Mouse (Mus musculus) forebrain, embryonic 13.5 days (tissue): ENCODE measurements around the gene Cryaa. TPM values are rescaled to one million over a fixed set of nuclear protein-coding genes. Genes with fewer than 3 reads are reported as not detected.

ENCODE experiments used
- ATAC-seq: fragments of 200-750 bp; cut with Nextera tagmentation; 2 replicates; pipeline ENCODE4 v1.8.0; 2017
- H3K27ac ChIP-seq: fragments of 300-500 bp; sonication (generic); 2 replicates; pipeline ENCODE4 v1.5.1; 2015; ENCODE audit warnings: inconsistent platforms, mild to moderate bottlenecking, moderate library complexity
- H3K27me3 ChIP-seq: fragments of 300-500 bp; sonication (generic); 2 replicates; pipeline ENCODE4 v1.6.1; 2015; ENCODE audit warnings: mild to moderate bottlenecking, inconsistent platforms
- H3K36me3 ChIP-seq: fragments of 300-500 bp; sonication (generic); 2 replicates; pipeline ENCODE4 v1.6.1; 2015; ENCODE audit warnings: mild to moderate bottlenecking, inconsistent platforms; ENCODE audit not compliant: poor library complexity, severe bottlenecking
- H3K4me1 ChIP-seq: fragments of 300-500 bp; sonication (generic); 2 replicates; pipeline ENCODE4 v1.6.1; 2015; ENCODE audit warnings: inconsistent platforms
- H3K4me2 ChIP-seq: fragments of 300-500 bp; sonication (generic); 2 replicates; pipeline ENCODE4 v1.6.1; 2015; ENCODE audit warnings: inconsistent platforms, mild to moderate bottlenecking, moderate library complexity
- H3K4me3 ChIP-seq: fragments of 300-500 bp; sonication (generic); 2 replicates; pipeline ENCODE4 v1.5.1; 2015; ENCODE audit warnings: mild to moderate bottlenecking, inconsistent platforms
- H3K9ac ChIP-seq: fragments of 300-500 bp; sonication (generic); 2 replicates; pipeline ENCODE4 v1.6.1; 2015; ENCODE audit warnings: mild to moderate bottlenecking, inconsistent platforms
- H3K9me3 ChIP-seq: fragments of 300-500 bp; sonication (generic); replicated peaks from 2 replicates; pipeline ENCODE4 v1.6.1; 2016; ENCODE audit warnings: inconsistent platforms
- WGBS: fragments of 180-500 bp; shearing (Covaris S2); methylation state at CpG from one replicate; pipeline ENCODE4 v1.1.7; 2015; 5-methylcytosine and 5-hydroxymethylcytosine counted together
- polyA plus RNA-seq: library from polyadenylated mRNA; unstranded; fragments of >200 nt; fragmentation: Nextera tagmentation; extraction: Ambion mirVana; gene quantifications from 2 replicates; pipeline ENCODE4 v1.2.1, GENCODE M21; 2015

The Cryaa gene
- polyA plus RNA-seq, 1 experiment from 2014 or later, result not detected

DNA sequence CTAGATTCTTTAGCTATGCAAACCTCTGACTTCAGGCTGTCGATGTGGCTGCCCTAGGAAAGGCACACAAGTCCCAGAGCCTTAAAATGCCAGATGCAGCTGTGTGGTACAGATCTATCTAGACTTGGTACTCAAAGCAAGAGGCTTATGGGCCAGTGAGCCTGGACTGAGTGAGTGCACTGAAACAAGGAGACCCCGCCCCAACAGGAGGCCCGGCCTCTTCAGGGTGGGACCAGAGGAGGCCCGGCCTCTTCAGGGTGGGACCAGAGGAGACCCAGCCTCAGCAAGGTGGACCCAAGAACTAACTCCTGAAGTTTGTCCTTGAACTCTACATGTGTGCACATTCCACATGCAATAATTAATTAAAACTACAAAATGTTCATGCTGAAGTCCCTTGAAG, 34.7 kb upstream of the Cryaa start:
- WGBS, result 76% methylated on average over 4 of the region's 4 CpGs
- Histone ChIP-seq H3K4me3 (no peak overlapping the region), H3K9ac (no peak overlapping the region)

GRCm38 (mm10) chr17:31646199-31647002, 31.2 kb upstream of the Cryaa start:
- WGBS, result 92% methylated on average over 5 of the region's 5 CpGs
- no peak overlapping the region for H3K9ac ChIP-seq
- H3K27me3 ChIP-seq, result no peaks in the 10 kb centered on the region

More for the DNA sequence above, 34.7 kb upstream of the Cryaa start:
- Histone ChIP-seq H3K27ac (no peak overlapping the region), H3K9me3 (no peaks in the 10 kb centered on the region), H3K4me2 (no peak overlapping the region), H3K27me3 (no peaks in the 10 kb centered on the region), H3K36me3 (peaks cover 26% of the 10 kb centered on the region), H3K4me1 (peaks cover 8% of the 10 kb centered on the region)
- ATAC-seq, result no peak

DNA sequence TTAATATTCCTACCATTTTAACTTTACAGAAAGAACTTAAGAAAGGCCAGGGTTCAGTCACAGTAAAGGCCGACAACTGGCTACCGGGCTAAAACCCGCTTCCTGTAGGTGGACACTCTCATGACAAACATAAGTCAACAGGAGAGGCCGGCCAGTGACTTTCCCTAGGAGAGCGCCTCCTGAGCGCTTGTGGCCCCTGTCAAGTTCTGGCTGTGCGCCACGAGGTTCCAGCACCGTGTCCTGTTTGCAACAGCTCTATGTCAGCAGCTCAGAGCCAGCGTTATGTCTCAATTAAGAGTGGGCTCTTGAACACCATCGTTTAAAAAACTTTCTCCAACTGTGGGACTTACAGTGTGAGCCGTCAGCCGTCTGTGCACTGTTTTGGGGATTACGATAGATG, 25.5 kb upstream of the Cryaa start:
- WGBS, result 92% methylated on average over 14 of the region's 14 CpGs

More at GRCm38 (mm10) chr17:31646199-31647002, 31.2 kb upstream of the Cryaa start:
- Histone ChIP-seq H3K4me2 (no peak overlapping the region), H3K4me1 (no peaks in the 10 kb centered on the region), H3K36me3 (peaks cover 61% of the 10 kb centered on the region), H3K27ac (no peak overlapping the region), H3K9me3 (no peaks in the 10 kb centered on the region), H3K4me3 (no peak overlapping the region)
- no peak for ATAC-seq

GRCm38 (mm10) chr17:31653277-31653676, 24.3 kb upstream of the Cryaa start:
- Histone ChIP-seq H3K4me3 (no peak overlapping the region), H3K36me3 (peaks cover 78% of the 10 kb centered on the region), H3K9ac (no peak overlapping the region), H3K27ac (no peak overlapping the region), H3K4me1 (peaks cover 26% of the 10 kb centered on the region), H3K27me3 (no peaks in the 10 kb centered on the region), H3K9me3 (no peaks in the 10 kb centered on the region), H3K4me2 (no peak overlapping the region)
- ATAC-seq, result no peak
- WGBS, result 88% methylated on average over 6 of the region's 6 CpGs

More for the DNA sequence above, 25.5 kb upstream of the Cryaa start:
- Histone ChIP-seq H3K36me3 (peaks cover 89% of the 10 kb centered on the region), H3K4me1 (peaks cover 17% of the 10 kb centered on the region), H3K9ac (no peak overlapping the region), H3K27me3 (no peaks in the 10 kb centered on the region), H3K27ac (no peak overlapping the region), H3K4me3 (no peak overlapping the region), H3K9me3 (no peaks in the 10 kb centered on the region), H3K4me2 (no peak overlapping the region)
- no peak for ATAC-seq

DNA sequence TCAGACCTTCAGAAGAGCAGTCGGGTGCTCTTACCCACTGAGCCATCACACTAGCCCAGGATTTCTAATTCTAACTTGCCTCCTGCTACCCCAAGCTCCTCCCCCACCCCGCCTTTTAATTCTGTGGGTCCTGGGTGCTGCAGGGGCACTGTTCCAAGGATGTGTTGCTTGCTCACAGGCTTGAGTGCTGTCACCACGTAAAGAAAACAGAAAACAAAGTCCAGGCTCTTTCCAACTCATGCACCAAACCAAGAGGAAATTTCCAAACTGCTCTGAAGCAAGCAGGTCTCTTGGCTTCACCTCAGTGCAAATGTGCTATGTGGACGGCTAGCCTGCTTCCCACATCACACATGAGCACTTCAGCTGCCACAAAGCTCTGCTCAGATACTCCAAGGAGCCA, 22.2 kb upstream of the Cryaa start:
- H3K9ac ChIP-seq, result no peak overlapping the region
- H3K27ac ChIP-seq, result no peak overlapping the region; the same call in 1 of the 2 replicates
- H3K9me3 ChIP-seq, result no peaks in the 10 kb centered on the region
- no peak overlapping the region for H3K4me3 ChIP-seq
- no peak for ATAC-seq
- peaks cover 32% of the 10 kb centered on the region for H3K4me1 ChIP-seq
- peaks cover 57% of the 10 kb centered on the region for H3K36me3 ChIP-seq
- WGBS, result 74% methylated on average over 4 of the region's 4 CpGs
- H3K4me2 ChIP-seq, result no peak overlapping the region
- no peaks in the 10 kb centered on the region for H3K27me3 ChIP-seq

DNA sequence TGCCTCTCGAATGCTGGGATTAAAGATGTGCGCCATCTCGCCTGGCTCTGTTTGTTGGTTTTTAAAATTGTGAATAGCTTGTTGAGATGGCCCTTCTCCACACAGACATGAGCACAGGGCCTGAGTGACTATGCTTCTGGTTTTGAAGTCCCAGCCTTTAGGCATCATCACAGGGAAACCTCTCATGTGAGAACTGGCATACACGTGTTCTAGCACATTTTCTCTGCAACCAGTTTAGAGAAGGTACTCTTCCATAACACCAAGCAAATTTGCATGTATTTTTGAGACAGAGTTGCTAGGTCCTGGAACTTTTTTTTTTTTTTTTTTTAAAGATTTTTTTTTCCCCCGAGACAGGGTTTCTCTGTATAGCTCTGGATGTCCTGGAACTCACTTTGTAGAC, 20.9 kb upstream of the Cryaa start:
- Histone ChIP-seq H3K4me3 (0 out of 2 replicates have a peak overlapping the region, but pooled peaks have one; percentile 97), H3K9me3 (no peaks in the 10 kb centered on the region), H3K4me1 (peaks cover 32% of the 10 kb centered on the region), H3K27me3 (no peaks in the 10 kb centered on the region), H3K9ac (no peak overlapping the region), H3K27ac (no peak overlapping the region), H3K36me3 (peaks cover 44% of the 10 kb centered on the region), H3K4me2 (peak overlapping the region; percentile 71; the same call in 1 of the 2 replicates)
- ATAC-seq, result no peak
- WGBS, result 80% methylated on average over 5 of the region's 5 CpGs

GRCm38 (mm10) chr17:31657141-31657983, 20.2 kb upstream of the Cryaa start:
- Histone ChIP-seq H3K27me3 (no peaks in the 10 kb centered on the region), H3K4me1 (peaks cover 32% of the 10 kb centered on the region), H3K36me3 (peaks cover 37% of the 10 kb centered on the region), H3K27ac (no peak overlapping the region), H3K4me2 (peak overlapping the region; percentile 71), H3K9ac (peak overlapping the region; percentile 97), H3K4me3 (peak overlapping the region; percentile 97), H3K9me3 (no peaks in the 10 kb centered on the region)
- ATAC-seq, result no peak
- WGBS, result 54% methylated on average over 12 of the region's 12 CpGs

- WGBS, result under 1% methylated on average over 27 of the region's 27 CpGs
- no peak for ATAC-seq
- Histone ChIP-seq H3K27ac (peak overlapping the region; percentile 69), H3K27me3 (no peaks in the 10 kb centered on the region), H3K4me2 (peak overlapping the region; percentile 71), H3K4me1 (peaks cover 32% of the 10 kb centered on the region), H3K36me3 (peaks cover 29% of the 10 kb centered on the region), H3K9me3 (no peaks in the 10 kb centered on the region), H3K9ac (peak overlapping the region; percentile 97), H3K4me3 (peak overlapping the region; percentile 97)
Measured at GRCm38 (mm10) chr17:31658136-31658467, 19.5 kb upstream of the Cryaa start.

DNA sequence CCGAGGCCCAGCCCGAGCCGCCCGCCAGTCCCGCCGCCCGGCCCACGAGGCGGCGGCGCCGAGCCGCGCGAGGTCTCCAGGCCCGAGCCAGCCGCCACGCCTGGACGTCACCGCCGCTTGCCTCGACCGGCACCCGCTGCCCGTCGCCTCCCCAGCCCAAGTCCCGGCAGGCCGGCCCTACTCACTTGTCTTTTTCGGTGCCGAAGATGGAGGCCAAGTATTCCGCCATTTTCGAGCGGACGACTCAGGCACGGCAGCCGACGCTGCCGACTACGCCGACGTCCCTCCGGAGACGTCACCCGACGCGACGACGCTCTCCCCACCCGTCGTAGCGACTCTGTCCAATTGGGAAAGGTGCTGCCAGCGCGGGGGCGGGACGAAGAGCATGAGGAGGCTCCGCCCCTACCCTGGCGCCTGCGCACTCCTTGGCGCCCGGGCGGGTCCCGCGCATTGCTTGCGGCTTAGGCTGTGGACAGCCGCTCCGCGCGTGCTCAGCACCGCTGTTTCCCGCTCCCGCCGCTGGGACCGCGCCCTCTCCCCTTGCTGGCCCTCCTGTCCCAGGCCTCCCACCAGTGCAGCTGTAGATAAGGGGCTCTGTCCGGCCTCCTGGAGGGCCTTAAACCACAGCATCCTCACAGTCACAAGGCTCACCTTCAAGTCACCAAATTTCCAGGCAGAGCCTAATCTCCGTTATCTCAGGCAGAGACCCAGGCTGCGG, 19.0 kb upstream of the Cryaa start, which contains the start of gene U2af1:
TSS of gene U2af1 (minus strand) at position 425 of the 718 bp plus-strand sequence.
- peak within 1 kb of the TSS; percentile 86 for H3K27ac ChIP-seq
- no peaks in the 10 kb centered on the region for H3K27me3 ChIP-seq
- peak within 1 kb of the TSS; percentile 97 for H3K9ac ChIP-seq
- H3K4me2 ChIP-seq, result peak within 1 kb of the TSS; percentile 85
- H3K9me3 ChIP-seq, result no peaks in the 10 kb centered on the region
- peak; percentile 99 for ATAC-seq
- peaks cover 32% of the 10 kb centered on the region for H3K4me1 ChIP-seq
- H3K36me3 ChIP-seq, result peaks cover 24% of the 10 kb centered on the region
- H3K4me3 ChIP-seq, result peak within 1 kb of the TSS; percentile 97
- under 1% methylated on average over 77 of the region's 77 CpGs for WGBS

DNA sequence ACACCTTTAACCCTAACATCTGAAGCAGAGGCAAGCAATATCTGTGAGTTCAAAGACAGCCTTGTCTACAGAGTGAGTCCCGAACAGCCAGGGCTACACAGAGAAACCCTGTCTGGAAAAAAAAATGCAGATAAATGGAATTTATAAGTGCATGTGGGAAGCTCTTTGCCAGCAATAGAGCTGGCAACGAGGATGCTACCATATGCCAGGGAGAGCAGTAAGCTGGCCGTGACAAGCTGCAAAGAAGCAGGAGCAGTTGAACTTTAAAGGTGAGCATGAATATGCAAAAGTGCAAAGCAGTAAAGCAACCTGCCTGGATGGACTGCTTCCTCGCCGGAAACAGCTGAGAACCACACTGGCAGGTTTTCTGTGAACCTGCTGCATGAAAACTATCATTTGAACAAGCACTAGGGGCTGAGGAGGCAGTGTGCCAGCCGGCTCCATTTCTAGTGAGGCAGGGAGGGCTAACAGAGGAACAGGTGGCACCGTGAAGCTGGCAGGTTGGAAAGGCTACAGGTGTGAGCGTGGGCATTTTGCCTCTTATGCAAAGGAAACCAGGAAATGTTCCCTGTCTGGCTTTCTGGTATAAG, 16.9 kb upstream of the Cryaa start:
- Histone ChIP-seq H3K27ac (no peak overlapping the region; the same call in 1 of the 2 replicates), H3K36me3 (peaks cover 5% of the 10 kb centered on the region)
- ATAC-seq, result no peak

DNA sequence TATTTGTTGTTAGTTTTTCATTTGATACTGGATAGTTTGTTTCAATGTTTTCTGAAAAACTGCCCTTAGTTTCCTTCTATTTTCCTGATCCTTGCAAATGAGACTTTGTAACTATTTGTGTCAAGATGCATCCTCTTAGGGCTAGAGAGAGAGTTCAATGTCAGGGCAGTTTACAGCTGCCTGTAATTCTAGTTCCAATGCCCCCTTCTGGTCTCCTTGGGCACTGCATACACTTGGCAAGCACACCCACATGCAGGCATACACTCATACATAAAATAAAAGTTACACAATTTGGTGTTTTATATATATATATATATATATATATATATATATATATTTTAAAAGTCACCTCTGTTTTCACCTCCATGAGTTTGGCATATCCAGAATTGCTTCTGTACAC, 14.8 kb upstream of the Cryaa start:
- Histone ChIP-seq H3K4me1 (peaks cover 8% of the 10 kb centered on the region), H3K36me3 (no peaks in the 10 kb centered on the region), H3K4me2 (no peak overlapping the region), H3K9ac (no peak overlapping the region), H3K9me3 (no peaks in the 10 kb centered on the region), H3K27me3 (no peaks in the 10 kb centered on the region), H3K4me3 (no peak overlapping the region), H3K27ac (no peak overlapping the region)
- no peak for ATAC-seq

More for the DNA sequence above, 16.9 kb upstream of the Cryaa start:
- Histone ChIP-seq H3K4me3 (no peak overlapping the region), H3K4me1 (peaks cover 27% of the 10 kb centered on the region), H3K27me3 (no peaks in the 10 kb centered on the region), H3K4me2 (no peak overlapping the region), H3K9me3 (no peaks in the 10 kb centered on the region), H3K9ac (no peak overlapping the region)
- WGBS, result 76% methylated on average over 8 of the region's 8 CpGs
